ENCODE assay signal across 20 mouse cellular contexts in the genomic region with DNA sequence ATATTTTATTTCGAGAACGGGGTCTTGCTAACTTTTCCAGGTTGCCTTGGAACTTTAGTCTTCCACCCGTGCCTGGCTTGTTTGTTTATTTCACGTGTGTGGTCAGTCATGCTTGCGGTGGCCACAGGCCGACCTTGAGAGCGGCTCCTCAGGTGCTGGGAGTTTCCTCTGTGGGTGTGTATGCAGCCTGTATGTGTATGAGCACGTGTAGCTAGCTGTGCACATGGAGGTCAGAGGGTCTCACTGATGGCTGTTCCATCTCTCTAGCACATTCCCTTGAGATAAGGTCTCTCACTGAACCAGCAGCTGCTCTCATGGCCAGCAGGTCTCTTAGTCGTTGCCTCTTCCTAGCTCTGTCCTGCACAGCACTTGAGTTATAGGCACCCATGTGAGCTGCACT. TPM values are rescaled to one million over a fixed set of nuclear protein-coding genes. Genes with fewer than 3 reads are reported as not detected.
DNase-seq lines count a peak whose midpoint lies in the region; TF ChIP-seq lines count a peak whose summit lies in the region.
"Had no signal": no experiment of that assay in that cellular context is flagged by ENCODE, and none has a peak within 500 bp of the region (broad histone marks: within the 10 kb centered on the region; RNA-seq: fewer than 3 reads in every experiment).

No protein-coding gene starts in this region.

- peaks cover 89% of the 10 kb centered on the region for H3K36me3 ChIP-seq in heart, embryonic 10.5 days

- DNase-seq in adrenal gland, postnatal 14 days = peak; percentile 1
- no peak for DNase-seq in adrenal gland, adult 8-10 months
- DNase-seq in gastrocnemius, adult 2 months = peak; percentile 17
- DNase-seq in gastrocnemius, postnatal 14 days = no peak
- peak; percentile 63 for DNase-seq in heart, embryonic 10.5 days (ENCODE audit: low spot score)
- DNase-seq in heart, postnatal 4 days = no peak
- DNase-seq: B cell, adult 2 months; cerebellum, adult 11 months; cerebellum, adult 9-10 months; cerebellum, postnatal 14 days; gastrocnemius, postnatal 10 days; kidney, adult 18-20 months; kidney, adult 9 months had no signal

- H3K4me3 ChIP-seq in gastrocnemius, adult 2 months = peak overlapping the region; percentile 56
- no peak overlapping the region for H3K4me3 ChIP-seq in heart, embryonic 10.5 days
- H3K4me3 ChIP-seq: forebrain, embryonic 10.5 days; forebrain, embryonic 15.5 days had no signal

- H3K4me1 ChIP-seq in heart, embryonic 10.5 days = peaks cover 13% of the 10 kb centered on the region
- H3K4me1 ChIP-seq: forebrain, embryonic 15.5 days had no signal

- H3K27me3 ChIP-seq in heart, embryonic 10.5 days (ENCODE audit: insufficient read depth, poor library complexity, severe bottlenecking) = no peaks in the 10 kb centered on the region
- H3K27me3 ChIP-seq: CH12.LX; forebrain, embryonic 15.5 days; Patski had no signal

- H3K9me3 ChIP-seq in heart, embryonic 10.5 days = no peaks in the 10 kb centered on the region
- H3K9me3 ChIP-seq: forebrain, embryonic 10.5 days; forebrain, embryonic 15.5 days; G1E had no signal

- peak overlapping the region; percentile 89 for H3K27ac ChIP-seq in gastrocnemius, adult 2 months
- H3K27ac ChIP-seq in heart, embryonic 10.5 days = no peak overlapping the region
- H3K27ac ChIP-seq: forebrain, embryonic 10.5 days; forebrain, embryonic 15.5 days; hindbrain, embryonic 14.5 days; hindbrain, postnatal 0 days had no signal

- no peak for TF ChIP-seq CTCF in gastrocnemius, adult 2 months (IDR thresholded peaks at IDR 0.05)

- intact Hi-C loops in gastrocnemius, adult 2 months (cut with DNase I) = no loop called here
- intact Hi-C loops in gastrocnemius, postnatal 14 days (cut with DNase I; ENCODE audit: low total_unique reads) = no loop called here

- WGBS in heart, embryonic 10.5 days = 73% methylated on average over 9 of the region's 9 CpGs

RNA-seq across cellular contexts. Expression of a gene that starts 11.1 kb away (rescaled TPM):
- 38.5 and 45.1 TPM in 2 replicates for total RNA-seq in adrenal gland, postnatal 14 days (2021)
- total RNA-seq in adrenal gland, adult 8-10 months (2022) = 10 to 100 TPM; 57.1 to 89.6 (median 72.8) TPM
- 100 to 1,000 TPM; 170 to 176 TPM for total RNA-seq in gastrocnemius, adult 2 months (2021)
- total RNA-seq in gastrocnemius, postnatal 14 days (2021) = 10 to 100 TPM; 69.4 to 75.6 TPM
- 44.4 and 46.8 TPM in 2 replicates for polyA plus RNA-seq in heart, embryonic 10.5 days (2016; fragmentation: Nextera tagmentation; extraction: Ambion mirVana)
- 10 to 100 TPM; 45.6 to 46.9 TPM for total RNA-seq in heart, postnatal 4 days (2021)

RNA-seq across cellular contexts. Expression of a gene that starts 12.1 kb away (rescaled TPM):
- total RNA-seq in adrenal gland, postnatal 14 days (2021) = 54.2 and 56.4 TPM in 2 replicates
- 100 to 1,000 TPM in 3 of 4 experiments, 10 to 100 TPM in 1; 98.6 to 107 (median 102) TPM for total RNA-seq in adrenal gland, adult 8-10 months (2022)
- 10 to 100 TPM; 24.0 to 24.4 TPM for total RNA-seq in gastrocnemius, adult 2 months (2021)
- total RNA-seq in gastrocnemius, postnatal 14 days (2021) = 10 to 100 TPM; 21.8 to 24.6 TPM
- 25.2 and 28.6 TPM in 2 replicates for polyA plus RNA-seq in heart, embryonic 10.5 days (2016; fragmentation: Nextera tagmentation; extraction: Ambion mirVana)
- total RNA-seq in heart, postnatal 4 days (2021) = 10 to 100 TPM; 19.5 to 20.4 TPM

RNA-seq across cellular contexts. Expression of a gene that starts 18.5 kb away (rescaled TPM):
- 2.8 and 9.7 TPM in 2 replicates for total RNA-seq in adrenal gland, postnatal 14 days (2021)
- 1 to 10 TPM; 3.0 to 6.2 (median 4.1) TPM for total RNA-seq in adrenal gland, adult 8-10 months (2022)
- total RNA-seq in gastrocnemius, adult 2 months (2021) = under 1 TPM; 0.46 to 0.56 TPM
- under 1 TPM; 0.66 to 0.93 TPM for total RNA-seq in gastrocnemius, postnatal 14 days (2021)
- 1.2 and 2.7 TPM in 2 replicates for polyA plus RNA-seq in heart, embryonic 10.5 days (2016; fragmentation: Nextera tagmentation; extraction: Ambion mirVana)
- 1 to 10 TPM; 1.0 to 1.4 TPM for total RNA-seq in heart, postnatal 4 days (2021)
- polyA plus RNA-seq: Patski had no signal

RNA-seq across cellular contexts. Expression of a gene that starts 32.4 kb away (rescaled TPM):
- total RNA-seq in adrenal gland, postnatal 14 days (2021) = 181 and 603 TPM in 2 replicates
- 1,000 to 10,000 TPM in 1 of 4 experiments, 100 to 1,000 TPM in 1, 10 to 100 TPM in 2; 36.4 to 1,135 (median 245) TPM for total RNA-seq in adrenal gland, adult 8-10 months (2022)
- total RNA-seq in gastrocnemius, adult 2 months (2021) = 10 to 100 TPM; 10.3 to 24.5 TPM
- 1 to 10 TPM in 1 of 2 experiments, under 1 TPM in 1; 0.60 to 1.2 TPM for total RNA-seq in gastrocnemius, postnatal 14 days (2021)
- polyA plus RNA-seq in heart, embryonic 10.5 days (2016; fragmentation: Nextera tagmentation; extraction: Ambion mirVana) = 0.46 and 5.3 TPM in 2 replicates
- 10 to 100 TPM; 60.1 to 79.6 TPM for total RNA-seq in heart, postnatal 4 days (2021)

Comparison
In these comparisons a context has a peak if more than half of its experiments do, and no peak if none do; other contexts are left out.
1. DNase-seq: peak in adrenal gland, postnatal 14 days (single experiment), gastrocnemius, adult 2 months (single experiment) and heart, embryonic 10.5 days (single experiment); none in adrenal gland, adult 8-10 months (single experiment), gastrocnemius, postnatal 14 days (single experiment) and heart, postnatal 4 days (single experiment).